Mouse (Mus musculus): ENCODE results near the gene Ptprn2. TPM values are rescaled to one million over a fixed set of nuclear protein-coding genes. Genes with fewer than 3 reads are reported as not detected.

The Ptprn2 gene
- polyA plus RNA-seq, 1 experiment from 2014 or later, result 0.14 TPM

DNA sequence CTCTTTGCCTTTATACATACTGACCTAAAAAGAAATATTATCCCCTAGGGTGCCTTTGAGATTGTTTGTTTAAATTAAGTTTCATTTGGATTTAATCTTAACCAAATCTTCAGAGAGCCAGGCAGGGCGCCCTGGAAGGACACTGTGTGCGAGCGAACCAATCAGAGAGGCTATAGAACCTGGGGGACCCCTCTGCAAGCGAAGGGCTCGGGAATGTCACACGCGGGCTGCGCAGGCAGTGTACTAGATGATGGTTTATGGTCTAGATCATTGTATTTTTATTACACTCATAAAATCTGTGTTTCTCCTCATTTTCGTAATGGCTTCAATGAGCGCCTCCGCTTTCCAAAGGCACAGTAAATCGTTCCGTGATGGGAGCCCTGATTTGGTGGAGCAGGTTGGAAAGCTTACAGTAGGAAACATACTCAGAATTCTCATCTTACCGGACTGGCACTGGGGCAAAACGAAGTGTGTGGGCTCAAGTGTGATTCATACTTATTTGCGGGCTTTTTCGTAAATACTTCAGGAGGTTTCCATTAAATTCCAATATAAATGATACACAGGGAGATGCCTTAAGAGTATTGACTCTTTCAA lies 760.5 kb downstream of the Ptprn2 start:
- Histone ChIP-seq H3K27me3 (ENCODE audit: insufficient read depth, low read length) (no peaks in the 10 kb centered on the region), H3K27ac (ENCODE audit: low read depth) (no peak overlapping the region), H3K36me3 (replicated peaks; ENCODE audit: insufficient read depth, low read length) (no peaks in the 10 kb centered on the region), H3K9me3 (ENCODE audit: low read length) (no peaks in the 10 kb centered on the region), H3K4me1 (ENCODE audit: insufficient read depth) (no peaks in the 10 kb centered on the region), H3K4me3 (ENCODE audit: low read depth, low read length) (no peak overlapping the region), H3K9ac (replicated peaks) (no peak overlapping the region), H3K4me2 (ENCODE audit: low read depth, low read length) (no peak overlapping the region)
- no peak for ATAC-seq
- 80% methylated on average over 17 of the region's 17 CpGs for WGBS (ENCODE audit: insufficient replicate concordance)
- DNase-seq, result no peak
- TF ChIP-seq EP300 (IDR thresholded peaks at IDR 0.05; ENCODE audit: low read depth) (no peak), CTCF (IDR thresholded peaks at IDR 0.05; ENCODE audit: low read depth) (no peak)

DNA sequence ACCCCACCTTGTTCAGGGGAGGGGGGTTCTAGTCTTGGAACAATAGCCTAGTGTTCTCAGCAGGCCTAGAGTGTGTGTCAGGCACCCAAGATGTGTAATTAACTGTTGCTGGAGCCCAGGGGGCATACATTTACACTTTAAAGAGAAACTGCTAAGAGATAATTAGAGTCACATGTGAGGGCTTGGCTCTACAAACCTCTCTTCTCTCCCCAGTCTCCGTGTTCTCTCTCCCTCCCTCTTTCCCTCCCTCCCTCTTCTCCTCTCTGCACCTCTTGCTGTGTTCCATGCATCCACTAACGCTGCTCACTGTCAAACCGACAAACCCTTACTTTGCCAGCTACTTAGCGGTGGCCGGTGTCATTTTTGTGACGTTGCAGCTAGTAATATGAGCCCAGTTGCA lies 764.9 kb downstream of the Ptprn2 start:
- TF ChIP-seq EP300 (IDR thresholded peaks at IDR 0.05; ENCODE audit: low read depth), result no peak
- TF ChIP-seq CTCF (IDR thresholded peaks at IDR 0.05; ENCODE audit: low read depth), result no peak
- H3K27me3 ChIP-seq (ENCODE audit: insufficient read depth, low read length), result no peaks in the 10 kb centered on the region
- H3K9ac ChIP-seq (replicated peaks), result no peak overlapping the region
- no peaks in the 10 kb centered on the region for H3K4me1 ChIP-seq (ENCODE audit: insufficient read depth)
- no peak overlapping the region for H3K4me2 ChIP-seq (ENCODE audit: low read depth, low read length)
- H3K36me3 ChIP-seq (replicated peaks; ENCODE audit: insufficient read depth, low read length), result no peaks in the 10 kb centered on the region
- ATAC-seq (no peak), DNase-seq (no peak)
- no peak overlapping the region for H3K27ac ChIP-seq (ENCODE audit: low read depth)
- 38% methylated on average over 6 of the region's 6 CpGs for WGBS (ENCODE audit: insufficient replicate concordance)
- H3K9me3 ChIP-seq (ENCODE audit: low read length), result no peaks in the 10 kb centered on the region
- H3K4me3 ChIP-seq (ENCODE audit: low read depth, low read length), result no peak overlapping the region

DNA sequence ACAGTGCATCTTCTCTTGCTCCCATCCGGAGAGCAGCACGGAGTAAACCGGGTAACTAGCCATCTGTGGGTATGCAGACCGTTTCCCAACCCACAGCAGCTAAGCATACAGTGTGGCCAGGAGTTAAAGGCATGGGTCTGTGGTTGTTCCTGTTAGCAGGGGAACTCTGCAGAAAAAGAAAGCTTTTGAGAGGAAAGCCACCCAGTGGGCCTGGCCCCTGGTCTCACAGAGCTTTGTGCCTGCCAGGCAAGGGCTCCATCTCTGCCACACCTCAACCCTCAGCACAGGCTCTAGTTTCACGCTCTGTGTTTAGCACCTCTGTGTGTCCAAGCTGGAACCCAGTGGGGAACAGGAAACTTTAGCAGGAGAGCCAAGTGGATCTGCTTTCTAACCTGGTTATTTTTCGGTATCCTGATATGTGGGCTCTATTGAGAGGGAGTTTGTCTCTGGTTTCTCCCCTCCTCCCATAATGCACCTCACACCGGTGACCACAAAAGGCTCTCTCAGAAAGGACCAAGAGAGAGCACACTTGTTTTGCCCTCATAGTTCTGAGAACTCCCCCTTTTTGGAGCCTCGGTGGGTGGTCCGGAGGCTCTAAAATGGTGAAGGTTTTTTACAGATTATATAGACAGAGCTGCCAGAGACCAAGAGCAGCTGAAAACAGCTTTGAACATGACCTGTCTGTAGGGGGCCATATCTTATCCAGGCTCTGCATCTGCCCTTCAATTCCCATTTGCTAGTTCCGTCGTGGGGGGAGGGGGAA lies 766.3 kb downstream of the Ptprn2 start:
- no peak overlapping the region for H3K4me2 ChIP-seq (ENCODE audit: low read depth, low read length)
- no peaks in the 10 kb centered on the region for H3K36me3 ChIP-seq (replicated peaks; ENCODE audit: insufficient read depth, low read length)
- no peaks in the 10 kb centered on the region for H3K27me3 ChIP-seq (ENCODE audit: insufficient read depth, low read length)
- 28% methylated on average over 11 of the region's 11 CpGs for WGBS (ENCODE audit: insufficient replicate concordance)
- TF ChIP-seq CTCF (IDR thresholded peaks at IDR 0.05; ENCODE audit: low read depth) (no peak), EP300 (IDR thresholded peaks at IDR 0.05; ENCODE audit: low read depth) (no peak)
- H3K4me1 ChIP-seq (ENCODE audit: insufficient read depth), result no peaks in the 10 kb centered on the region
- no peak overlapping the region for H3K4me3 ChIP-seq (ENCODE audit: low read depth, low read length)
- no peak overlapping the region; the same call in 1 of the 2 replicates for H3K27ac ChIP-seq (ENCODE audit: low read depth)
- DNase-seq, result no peak
- ATAC-seq, result peak; percentile 73
- H3K9me3 ChIP-seq (ENCODE audit: low read length), result no peaks in the 10 kb centered on the region
- no peak overlapping the region for H3K9ac ChIP-seq (replicated peaks)

DNA sequence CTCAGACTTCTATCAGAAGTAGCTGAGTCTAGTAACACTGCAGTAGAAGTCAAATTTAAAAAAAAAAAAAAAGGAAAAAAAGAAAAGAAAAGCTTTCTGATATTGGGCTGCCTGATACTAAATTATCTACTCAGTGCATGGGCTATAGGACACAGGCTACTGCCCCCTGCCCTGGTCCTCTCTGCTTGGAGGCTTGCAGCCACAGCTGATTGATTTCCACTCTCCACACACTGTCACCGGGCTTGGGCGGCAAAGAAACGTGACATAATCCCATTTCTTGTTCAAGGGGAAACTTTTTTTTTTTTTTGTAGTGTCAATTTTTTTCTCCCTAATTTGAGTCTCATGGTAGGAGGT lies 766.9 kb downstream of the Ptprn2 start:
- 22% methylated on average over 3 of the region's 3 CpGs for WGBS (ENCODE audit: insufficient replicate concordance)
- ATAC-seq, result peak; percentile 10; the same call in 1 of the 2 replicates
- no peak overlapping the region for H3K4me2 ChIP-seq (ENCODE audit: low read depth, low read length)

DNA sequence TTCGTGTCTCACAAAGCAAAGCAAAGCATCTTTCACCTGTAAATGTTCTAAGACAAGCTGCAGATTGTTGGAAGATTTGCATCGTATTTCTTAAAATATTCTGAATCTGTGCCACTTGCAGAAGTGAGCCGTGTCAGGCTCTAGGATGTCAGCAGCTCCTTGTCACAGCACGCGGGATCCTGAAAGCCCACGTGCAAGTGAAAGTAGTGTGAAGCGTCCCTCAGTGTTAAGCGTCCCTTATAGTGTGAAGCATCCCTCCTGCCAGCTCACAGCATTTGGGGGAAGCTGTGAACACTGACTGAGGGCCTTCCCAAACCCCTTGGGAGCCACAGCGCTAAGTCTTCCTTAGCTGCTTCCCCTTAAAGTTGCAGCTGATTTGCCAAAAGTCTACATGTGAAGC lies 768.8 kb downstream of the Ptprn2 start:
- no peaks in the 10 kb centered on the region for H3K27me3 ChIP-seq (ENCODE audit: insufficient read depth, low read length)
- H3K9ac ChIP-seq (replicated peaks), result no peak overlapping the region
- 72% methylated on average over 9 of the region's 9 CpGs for WGBS (ENCODE audit: insufficient replicate concordance)
- H3K4me3 ChIP-seq (ENCODE audit: low read depth, low read length), result no peak overlapping the region
- DNase-seq, result no peak
- no peak overlapping the region for H3K4me2 ChIP-seq (ENCODE audit: low read depth, low read length)
- no peaks in the 10 kb centered on the region for H3K9me3 ChIP-seq (ENCODE audit: low read length)
- no peaks in the 10 kb centered on the region for H3K4me1 ChIP-seq (ENCODE audit: insufficient read depth)
- ATAC-seq, result no peak
- H3K27ac ChIP-seq (ENCODE audit: low read depth), result no peak overlapping the region
- no peak for TF ChIP-seq CTCF (IDR thresholded peaks at IDR 0.05; ENCODE audit: low read depth)
- TF ChIP-seq EP300 (IDR thresholded peaks at IDR 0.05; ENCODE audit: low read depth), result no peak
- no peaks in the 10 kb centered on the region for H3K36me3 ChIP-seq (replicated peaks; ENCODE audit: insufficient read depth, low read length)

More for the DNA sequence above, 766.9 kb downstream of the Ptprn2 start:
- no peaks in the 10 kb centered on the region for H3K9me3 ChIP-seq (ENCODE audit: low read length)
- no peaks in the 10 kb centered on the region for H3K4me1 ChIP-seq (ENCODE audit: insufficient read depth)
- no peak overlapping the region for H3K4me3 ChIP-seq (ENCODE audit: low read depth, low read length)
- no peak for TF ChIP-seq CTCF (IDR thresholded peaks at IDR 0.05; ENCODE audit: low read depth)
- TF ChIP-seq EP300 (IDR thresholded peaks at IDR 0.05; ENCODE audit: low read depth), result no peak
- H3K27me3 ChIP-seq (ENCODE audit: insufficient read depth, low read length), result no peaks in the 10 kb centered on the region
- H3K36me3 ChIP-seq (replicated peaks; ENCODE audit: insufficient read depth, low read length), result no peaks in the 10 kb centered on the region
- no peak overlapping the region for H3K9ac ChIP-seq (replicated peaks)
- no peak overlapping the region for H3K27ac ChIP-seq (ENCODE audit: low read depth)
- no peak for DNase-seq

DNA sequence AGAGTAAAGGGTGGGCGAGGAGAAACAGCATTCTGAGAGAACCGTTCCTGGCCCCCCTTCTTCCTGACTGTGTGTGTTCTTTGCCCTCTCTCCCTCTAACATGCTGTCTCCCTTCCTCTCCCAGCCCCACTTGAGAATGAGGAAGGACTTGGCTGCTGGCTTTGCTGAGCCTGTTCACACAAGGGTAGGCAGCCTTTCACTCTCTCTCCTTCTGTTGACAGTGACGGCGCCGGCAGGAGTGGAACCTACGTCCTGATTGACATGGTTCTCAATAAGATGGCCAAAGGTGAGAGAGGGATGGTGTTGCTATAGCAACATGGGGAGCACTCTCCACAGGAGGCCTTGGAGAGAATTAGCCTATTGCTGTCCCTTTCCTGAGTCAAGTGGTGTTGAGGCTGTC lies 769.8 kb downstream of the Ptprn2 start:
- no peak for TF ChIP-seq EP300 (IDR thresholded peaks at IDR 0.05; ENCODE audit: low read depth)
- TF ChIP-seq CTCF (IDR thresholded peaks at IDR 0.05; ENCODE audit: low read depth), result no peak
- H3K36me3 ChIP-seq (replicated peaks; ENCODE audit: insufficient read depth, low read length), result no peaks in the 10 kb centered on the region
- 29% methylated on average over 6 of the region's 6 CpGs for WGBS (ENCODE audit: insufficient replicate concordance)
- no peaks in the 10 kb centered on the region for H3K9me3 ChIP-seq (ENCODE audit: low read length)
- no peak overlapping the region for H3K9ac ChIP-seq (replicated peaks)
- ATAC-seq (no peak), DNase-seq (no peak)
- no peak overlapping the region for H3K4me2 ChIP-seq (ENCODE audit: low read depth, low read length)
- no peaks in the 10 kb centered on the region for H3K27me3 ChIP-seq (ENCODE audit: insufficient read depth, low read length)
- no peak overlapping the region for H3K4me3 ChIP-seq (ENCODE audit: low read depth, low read length)
- no peak overlapping the region for H3K27ac ChIP-seq (ENCODE audit: low read depth)
- H3K4me1 ChIP-seq (ENCODE audit: insufficient read depth), result no peaks in the 10 kb centered on the region

All from liver, postnatal 0 days (tissue).